9 mouse cellular contexts compared by ENCODE assay signal in the genomic region with DNA sequence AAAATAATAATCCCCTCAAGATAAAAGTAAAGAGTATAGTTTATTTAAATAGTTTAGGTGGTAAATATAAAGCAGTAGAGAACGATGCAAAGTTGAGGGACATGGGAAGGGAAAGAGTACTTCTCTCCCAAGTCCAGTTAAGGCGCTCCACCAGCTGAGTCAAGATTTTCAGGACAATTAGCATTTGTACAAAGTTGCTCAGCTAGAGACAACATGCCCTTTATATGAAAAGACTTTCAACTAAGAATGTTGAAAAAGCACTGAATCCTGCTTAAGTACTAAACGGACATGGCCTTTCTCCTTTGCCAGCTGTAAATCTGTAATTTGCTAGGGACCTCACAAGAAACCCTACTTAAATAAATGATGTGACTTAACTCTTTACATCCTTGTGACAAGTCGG. TPM values are rescaled to one million over a fixed set of nuclear protein-coding genes. Genes with fewer than 3 reads are reported as not detected.
A peak's percentile ranks its signal among the peaks of the same experiment; 100 is the strongest.
DNase-seq lines count a peak whose midpoint lies in the region; ATAC-seq and TF ChIP-seq lines count a peak whose summit lies in the region.
"Had no signal": no experiment of that assay in that cellular context is flagged by ENCODE, and none has a peak within 500 bp of the region (broad histone marks: within the 10 kb centered on the region; RNA-seq: fewer than 3 reads in every experiment).

No protein-coding gene starts in this region.

- peak overlapping the region; percentile 64 for H3K4me3 ChIP-seq in lung, embryonic 14.5 days (ENCODE audit: low read depth, low read length)
- H3K4me3 ChIP-seq in forebrain, embryonic 10.5 days: peak overlapping the region; percentile 70
- H3K4me3 ChIP-seq in limb, embryonic 11.5 days (ENCODE audit: low read depth, low read length): peak overlapping the region; percentile 60; the same call in 1 of the 2 replicates

- 44% methylated on average over 4 of the region's 4 CpGs for WGBS in lung, embryonic 14.5 days
- 54% methylated on average over 4 of the region's 4 CpGs for WGBS in forebrain, embryonic 10.5 days
- 56% methylated on average over 4 of the region's 4 CpGs for WGBS in limb, embryonic 11.5 days

- no peaks in the 10 kb centered on the region for H3K9me3 ChIP-seq in lung, embryonic 14.5 days (ENCODE audit: low read depth, low read length)
- H3K9me3 ChIP-seq in forebrain, embryonic 10.5 days: no peaks in the 10 kb centered on the region
- no peaks in the 10 kb centered on the region for H3K9me3 ChIP-seq in limb, embryonic 11.5 days (ENCODE audit: control insufficient read depth, low read length)

- TF ChIP-seq CTCF in lung, embryonic 14.5 days (IDR thresholded peaks at IDR 0.05; ENCODE audit: low read depth): no peak

- DNase-seq in lung, embryonic 14.5 days: peak; percentile 36
- no peak for DNase-seq in lung, postnatal 25 days (ENCODE audit: low spot score)
- no peak for DNase-seq in forebrain, embryonic 10.5 days (ENCODE audit: extremely low spot score, low spot score)
- peak; percentile 23 for DNase-seq in limb, embryonic 11.5 days (ENCODE audit: low spot score)
- DNase-seq in retina, postnatal 1 day: peak; percentile 23
- no peak for DNase-seq in layer of hippocampus, adult 9-11 months
- DNase-seq in adrenal gland, postnatal 36 days: no peak
- no peak for DNase-seq in spleen, postnatal 14 days (ENCODE audit: low spot score in 2 of 2)

- H3K27ac ChIP-seq in lung, embryonic 14.5 days (ENCODE audit: low read depth): peak overlapping the region; percentile 96
- H3K27ac ChIP-seq in forebrain, embryonic 10.5 days: peak overlapping the region; percentile 90
- H3K27ac ChIP-seq in limb, embryonic 11.5 days (replicated peaks; ENCODE audit: low read depth, low read length): peak overlapping the region; percentile 91; the same call in 1 of the 2 replicates

- H3K4me2 ChIP-seq in lung, embryonic 14.5 days: peak overlapping the region; percentile 85
- H3K4me2 ChIP-seq in limb, embryonic 11.5 days (ENCODE audit: low read depth, severe bottlenecking): peak overlapping the region; percentile 58; the same call in 1 of the 2 replicates

- H3K27me3 ChIP-seq in lung, embryonic 14.5 days (ENCODE audit: insufficient read depth, low read length): no peaks in the 10 kb centered on the region
- H3K27me3 ChIP-seq in forebrain, embryonic 10.5 days (ENCODE audit: poor library complexity, severe bottlenecking): no peaks in the 10 kb centered on the region
- H3K27me3 ChIP-seq in limb, embryonic 11.5 days (ENCODE audit: control insufficient read depth, insufficient read depth, low read length): no peaks in the 10 kb centered on the region

- ATAC-seq in lung, embryonic 14.5 days (ENCODE audit: insufficient read depth): no peak
- ATAC-seq in limb, embryonic 11.5 days (ENCODE audit: insufficient number of reproducible peaks, low FRiP score, low TSS enrichment, low read depth): no peak

- no peaks in the 10 kb centered on the region for H3K36me3 ChIP-seq in lung, embryonic 14.5 days (ENCODE audit: insufficient read depth)
- H3K36me3 ChIP-seq in forebrain, embryonic 10.5 days (replicated peaks): no peaks in the 10 kb centered on the region
- no peaks in the 10 kb centered on the region for H3K36me3 ChIP-seq in limb, embryonic 11.5 days (ENCODE audit: control insufficient read depth, insufficient read depth, low read length)

- peak overlapping the region; percentile 71 for H3K9ac ChIP-seq in lung, embryonic 14.5 days
- H3K9ac ChIP-seq in limb, embryonic 11.5 days (ENCODE audit: low read length): peak overlapping the region; percentile 72

- peaks cover 9% of the 10 kb centered on the region; the same call in 1 of the 2 replicates for H3K4me1 ChIP-seq in lung, embryonic 14.5 days (ENCODE audit: insufficient read depth)
- peaks cover 15% of the 10 kb centered on the region for H3K4me1 ChIP-seq in forebrain, embryonic 10.5 days
- no peaks in the 10 kb centered on the region for H3K4me1 ChIP-seq in limb, embryonic 11.5 days (ENCODE audit: control insufficient read depth, insufficient read depth, low read length)

RNA-seq across cellular contexts. Expression of gene Bbs2, which starts 0.3 kb away (rescaled TPM):
- polyA plus RNA-seq in lung, embryonic 14.5 days (2014; fragmentation: Nextera tagmentation; extraction: Ambion mirVana): 10.3 and 12.0 TPM in 2 replicates
- 18.3 and 19.7 TPM in 2 replicates for polyA plus RNA-seq in forebrain, embryonic 10.5 days (2016; fragmentation: Nextera tagmentation; extraction: Ambion mirVana)
- 16.2 and 17.2 TPM in 2 replicates for polyA plus RNA-seq in limb, embryonic 11.5 days (2014; fragmentation: Nextera tagmentation; extraction: Ambion mirVana)
- total RNA-seq in adrenal gland, postnatal 36 days (2021): 10 to 100 TPM; 16.6 to 21.2 TPM

RNA-seq across cellular contexts. Expression of gene Mt4, which starts 38.0 kb away (rescaled TPM):
- polyA plus RNA-seq in lung, embryonic 14.5 days (2014; fragmentation: Nextera tagmentation; extraction: Ambion mirVana): not detected in 2 replicates
- not detected in 2 replicates for polyA plus RNA-seq in forebrain, embryonic 10.5 days (2016; fragmentation: Nextera tagmentation; extraction: Ambion mirVana)
- not detected in 2 replicates for polyA plus RNA-seq in limb, embryonic 11.5 days (2014; fragmentation: Nextera tagmentation; extraction: Ambion mirVana)
- total RNA-seq in adrenal gland, postnatal 36 days (2021): not detected
- total RNA-seq: layer of hippocampus, postnatal 10 days had no signal

RNA-seq across cellular contexts. Expression of gene Mt3, which starts 53.4 kb away (rescaled TPM):
- polyA plus RNA-seq in lung, embryonic 14.5 days (2014; fragmentation: Nextera tagmentation; extraction: Ambion mirVana): 2.9 TPM in 2 replicates
- polyA plus RNA-seq in forebrain, embryonic 10.5 days (2016; fragmentation: Nextera tagmentation; extraction: Ambion mirVana): 20.7 and 21.5 TPM in 2 replicates
- 0.61 TPM in 1 of 2 replicates, not detected in the other for polyA plus RNA-seq in limb, embryonic 11.5 days (2014; fragmentation: Nextera tagmentation; extraction: Ambion mirVana)
- total RNA-seq in adrenal gland, postnatal 36 days (2021): 1 to 10 TPM; 4.1 to 5.9 TPM

Comparison
In these comparisons a context has a peak if more than half of its experiments do, and no peak if none do; other contexts are left out.
1. DNase-seq: peak in lung, embryonic 14.5 days (single experiment), limb, embryonic 11.5 days (single experiment) and retina, postnatal 1 day (single experiment); none in lung, postnatal 25 days (single experiment), forebrain, embryonic 10.5 days (single experiment), layer of hippocampus, adult 9-11 months (single experiment), adrenal gland, postnatal 36 days (0 of 2) and spleen, postnatal 14 days (0 of 2).
2. Peak in every context shown above with its lines, with median percentiles within 50 percentile points of each other: H3K27ac ChIP-seq and H3K4me3 ChIP-seq.